Mouse (Mus musculus) c-Kit-positive CD71-positive TER-119-positive erythroid progenitor cells, embryonic 14.5 days (primary cell): ENCODE results near the gene Gpr153.

Experiments used
- DNase-seq: peaks from one replicate; pipeline ENCODE4 v3.0.0-alpha.2; 2013; ENCODE audit warnings: low spot score

Gene Gpr153

GRCm38 (mm10) chr4:152315498-152316213 is 41.6 kb downstream of the Gpr153 start:
- no peak for DNase-seq

GRCm38 (mm10) chr4:152317631-152318033 is 43.6 kb downstream of the Gpr153 start:
- no peak for DNase-seq

DNA sequence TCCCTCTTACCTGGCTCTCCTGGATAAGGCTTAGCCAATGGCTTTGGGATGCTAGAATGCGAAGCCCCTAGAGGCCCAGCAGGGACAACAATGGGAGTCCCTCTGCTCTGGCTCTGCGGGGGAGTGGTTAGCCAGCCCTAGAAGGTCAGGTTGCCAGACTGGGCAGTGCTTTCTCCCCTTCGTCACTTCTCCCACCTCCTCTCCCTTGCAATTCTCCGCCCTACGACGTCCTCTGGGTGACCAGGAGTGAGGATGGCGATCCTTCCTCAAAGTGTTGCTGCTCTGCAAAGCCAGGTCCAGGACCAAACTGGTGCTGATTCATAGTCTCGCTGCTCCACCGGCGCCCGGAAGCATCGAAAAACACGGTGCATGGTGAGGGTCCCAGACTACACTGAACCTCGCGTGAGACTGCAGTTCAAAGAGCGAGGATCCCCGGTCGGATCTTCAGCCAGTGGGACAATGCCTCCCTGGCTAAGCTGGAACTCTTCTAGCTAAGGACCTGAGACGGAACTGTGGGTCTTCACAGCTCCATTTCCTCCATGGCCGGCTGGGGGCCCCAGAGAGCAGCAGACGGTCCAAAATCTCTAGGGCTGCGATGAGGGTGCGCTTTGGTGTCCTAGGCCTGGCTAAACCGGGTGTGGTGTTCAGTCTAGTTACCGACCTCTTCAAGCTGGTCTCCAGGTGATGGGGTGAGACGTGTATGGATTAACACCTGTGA is 44.6 kb downstream of the Gpr153 start, which contains the start of gene Rnf207:
Gene Rnf207 (minus strand): TSS at position 477 of the 718 bp plus-strand sequence.
- DNase-seq: no peak

GRCm38 (mm10) chr4:152321464-152321863 is 47.4 kb downstream of the Gpr153 start:
- DNase-seq: no peak

GRCm38 (mm10) chr4:152324641-152325562 is 50.9 kb downstream of the Gpr153 start:
- DNase-seq: no peak

DNA sequence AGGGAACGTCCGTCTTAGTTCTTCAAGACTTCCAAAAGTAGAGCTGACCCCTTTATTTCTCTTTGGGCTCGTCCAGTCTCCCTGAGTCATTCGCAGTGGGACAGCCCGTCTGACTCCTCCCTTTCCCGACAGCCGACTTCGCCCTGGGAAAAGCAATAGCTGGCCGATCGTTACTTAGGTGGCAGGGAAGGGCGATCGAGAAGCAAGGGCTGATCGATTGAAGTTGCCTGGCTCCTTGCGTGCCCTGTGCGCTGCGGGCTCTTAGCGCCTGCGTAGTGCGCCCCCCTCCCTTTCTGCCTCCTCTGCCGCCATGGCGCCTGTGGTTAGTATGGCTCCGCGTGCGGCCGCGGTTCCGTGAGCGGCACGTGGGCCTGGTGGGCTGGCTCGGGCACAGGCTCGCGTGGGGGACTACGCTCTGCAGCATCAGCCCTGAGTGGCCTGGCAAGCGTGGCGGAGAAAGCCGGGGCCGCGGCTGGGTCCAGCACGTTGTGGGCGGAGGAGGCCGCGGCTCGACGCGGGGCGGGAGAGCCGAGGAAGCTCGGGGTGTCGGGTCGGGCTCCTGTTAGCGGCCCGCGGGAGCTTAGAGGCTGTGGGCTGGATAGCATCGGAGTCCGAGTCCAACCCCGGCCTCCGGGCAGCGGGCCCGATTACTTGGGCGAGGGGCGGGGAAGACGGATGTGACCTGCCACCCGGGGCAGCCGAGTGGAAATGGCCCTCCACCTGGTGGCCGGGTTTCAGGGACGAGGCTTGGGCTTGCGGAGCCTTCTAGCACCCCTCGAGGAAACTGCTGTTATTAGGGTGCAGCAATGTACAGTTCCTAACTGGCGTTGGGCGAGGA is 51.8 kb downstream of the Gpr153 start, which contains the start of gene Rpl22:
Gene Rpl22 (plus strand): TSS at position 169 of the 838 bp plus-strand sequence.
- peak; percentile 94 for DNase-seq

GRCm38 (mm10) chr4:152326543-152326942 is 52.5 kb downstream of the Gpr153 start:
- no peak for DNase-seq

DNA sequence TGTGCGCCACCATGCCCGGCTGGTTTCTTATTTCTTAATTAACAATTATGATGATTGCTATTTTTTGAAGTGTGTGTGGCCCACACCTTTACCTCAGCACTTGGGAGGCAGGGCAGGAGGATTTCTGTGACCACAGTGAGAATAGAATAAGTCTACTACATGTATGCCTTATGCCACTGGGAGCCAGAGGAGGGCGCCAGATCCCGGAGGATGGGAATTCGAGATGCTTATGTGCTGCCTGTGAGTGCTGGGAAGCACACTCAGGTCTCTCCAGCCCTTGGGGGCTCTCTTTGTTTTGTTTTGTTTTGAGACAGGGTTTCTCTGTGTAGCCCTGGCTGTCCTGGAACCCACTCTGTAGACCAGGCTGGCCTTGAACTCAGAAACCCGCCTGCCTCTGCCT is 54.7 kb downstream of the Gpr153 start:
- DNase-seq: peak; percentile 47

- peak; percentile 38 for DNase-seq
Measured at GRCm38 (mm10) chr4:152332952-152333351, 58.9 kb downstream of the Gpr153 start.

DNA sequence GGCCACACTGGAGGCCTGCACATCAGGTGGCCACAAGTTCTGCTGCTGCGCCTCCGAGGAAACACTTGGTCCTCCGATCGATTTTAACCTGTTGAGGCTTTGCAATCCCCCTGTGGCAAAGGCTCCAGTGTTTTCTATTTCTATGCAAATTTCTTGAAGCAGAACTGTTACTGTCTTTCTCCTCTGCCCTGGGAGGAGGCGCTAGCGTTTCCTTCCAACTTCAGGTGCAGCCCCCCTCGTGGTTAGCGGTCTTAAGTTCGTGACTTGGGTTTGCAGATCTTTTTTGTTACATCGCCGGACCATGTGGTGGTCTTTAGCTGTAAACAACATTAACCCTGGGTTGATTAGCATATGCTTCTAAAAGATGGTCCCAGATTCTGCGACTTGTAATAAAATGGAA is 59.6 kb downstream of the Gpr153 start:
- DNase-seq: no peak
